In the genomic region with DNA sequence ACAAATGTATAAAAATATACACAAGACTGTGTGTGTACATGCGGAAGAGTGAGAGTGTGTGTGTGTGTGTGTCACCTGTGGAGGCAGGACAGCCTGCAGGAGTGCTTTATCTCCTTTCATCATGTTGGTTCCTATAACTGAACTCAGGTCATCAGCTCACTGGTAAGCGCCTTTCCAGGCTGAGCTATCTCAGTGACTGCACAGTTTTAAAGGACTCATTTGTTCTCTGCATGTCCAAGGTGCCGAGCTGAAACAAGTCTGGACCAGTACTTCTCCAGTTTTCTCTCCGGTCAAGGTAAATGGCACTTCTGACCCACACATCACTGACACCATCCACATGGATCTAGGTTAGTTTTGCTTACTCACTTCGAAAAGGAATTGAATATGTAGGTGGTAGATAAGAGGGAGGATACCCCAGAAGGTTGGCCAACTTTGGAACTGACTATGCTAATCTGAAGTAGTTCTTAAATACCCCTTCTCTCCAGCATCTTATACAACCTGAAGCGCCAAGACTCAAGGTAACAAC, we compare ENCODE assay signal across 11 mouse cellular contexts. TPM values are rescaled to one million over a fixed set of nuclear protein-coding genes. Genes with fewer than 3 reads are reported as not detected.
A peak's percentile ranks its signal among the peaks of the same experiment; 100 is the strongest.
DNase-seq lines count a peak whose midpoint lies in the region; ATAC-seq and TF ChIP-seq lines count a peak whose summit lies in the region.
"Had no signal": no experiment of that assay in that cellular context is flagged by ENCODE, and none has a peak within 500 bp of the region (broad histone marks: within the 10 kb centered on the region; RNA-seq: fewer than 3 reads in every experiment).

No protein-coding gene starts in this region.

- peak overlapping the region; percentile 78 for H3K4me2 ChIP-seq in kidney, postnatal 0 days (ENCODE audit: low read length)
- H3K4me2 ChIP-seq in forebrain, embryonic 12.5 days = peak overlapping the region; percentile 6; the same call in 1 of the 2 replicates
- H3K4me2 ChIP-seq in limb, embryonic 15.5 days = peak overlapping the region; percentile 64; the same call in 1 of the 2 replicates
- H3K4me2 ChIP-seq in neural tube, embryonic 13.5 days = peak overlapping the region; percentile 69

- TF ChIP-seq CTCF in kidney, postnatal 0 days (IDR thresholded peaks at IDR 0.05; ENCODE audit: low read depth) = no peak

- WGBS in kidney, postnatal 0 days = 76% methylated on average over 6 of the region's 6 CpGs
- 86% methylated on average over 6 of the region's 6 CpGs for WGBS in forebrain, embryonic 12.5 days
- WGBS in limb, embryonic 15.5 days = 79% methylated on average over 6 of the region's 6 CpGs
- 89% methylated on average over 6 of the region's 6 CpGs for WGBS in neural tube, embryonic 13.5 days

- no peaks in the 10 kb centered on the region for H3K27me3 ChIP-seq in kidney, postnatal 0 days (ENCODE audit: insufficient read depth, low read length)
- H3K27me3 ChIP-seq in forebrain, embryonic 12.5 days = no peaks in the 10 kb centered on the region
- H3K27me3 ChIP-seq in limb, embryonic 15.5 days = no peaks in the 10 kb centered on the region
- no peaks in the 10 kb centered on the region for H3K27me3 ChIP-seq in neural tube, embryonic 13.5 days

- H3K4me3 ChIP-seq in kidney, postnatal 0 days (replicated peaks; ENCODE audit: low read depth, low read length) = 0 out of 2 replicates have a peak overlapping the region, but pooled peaks have one; percentile 91
- no peak overlapping the region for H3K4me3 ChIP-seq in forebrain, embryonic 12.5 days (replicated peaks)
- H3K4me3 ChIP-seq in limb, embryonic 15.5 days = peak overlapping the region; percentile 92; the same call in 1 of the 2 replicates
- 0 out of 2 replicates have a peak overlapping the region, but pooled peaks have one; percentile 99 for H3K4me3 ChIP-seq in neural tube, embryonic 13.5 days

- peaks cover 19% of the 10 kb centered on the region for H3K4me1 ChIP-seq in kidney, postnatal 0 days (replicated peaks; ENCODE audit: insufficient read depth, low read length)
- H3K4me1 ChIP-seq in forebrain, embryonic 12.5 days = peaks cover 34% of the 10 kb centered on the region
- peaks cover 46% of the 10 kb centered on the region for H3K4me1 ChIP-seq in limb, embryonic 15.5 days
- peaks cover 58% of the 10 kb centered on the region for H3K4me1 ChIP-seq in neural tube, embryonic 13.5 days (replicated peaks)

- no peaks in the 10 kb centered on the region for H3K9me3 ChIP-seq in kidney, postnatal 0 days (replicated peaks; ENCODE audit: low read length)
- H3K9me3 ChIP-seq in forebrain, embryonic 12.5 days = no peaks in the 10 kb centered on the region
- no peaks in the 10 kb centered on the region for H3K9me3 ChIP-seq in limb, embryonic 15.5 days
- H3K9me3 ChIP-seq in neural tube, embryonic 13.5 days = no peaks in the 10 kb centered on the region
- H3K9me3 ChIP-seq: G1E had no signal

- H3K9ac ChIP-seq in kidney, postnatal 0 days (ENCODE audit: low read depth, low read length) = no peak overlapping the region
- H3K9ac ChIP-seq in forebrain, embryonic 12.5 days = no peak overlapping the region
- H3K9ac ChIP-seq in limb, embryonic 15.5 days = no peak overlapping the region
- H3K9ac ChIP-seq in neural tube, embryonic 13.5 days = peak overlapping the region; percentile 9; the same call in 1 of the 2 replicates

- no peaks in the 10 kb centered on the region for H3K36me3 ChIP-seq in kidney, postnatal 0 days (ENCODE audit: insufficient read depth, low read length)
- H3K36me3 ChIP-seq in forebrain, embryonic 12.5 days (replicated peaks) = no peaks in the 10 kb centered on the region
- H3K36me3 ChIP-seq in limb, embryonic 15.5 days = no peaks in the 10 kb centered on the region
- H3K36me3 ChIP-seq in neural tube, embryonic 13.5 days = no peaks in the 10 kb centered on the region

- ATAC-seq in kidney, postnatal 0 days (replicated peaks; ENCODE audit: low FRiP score, low read depth) = no peak
- no peak for ATAC-seq in forebrain, embryonic 12.5 days (ENCODE audit: low FRiP score)
- ATAC-seq in limb, embryonic 15.5 days (ENCODE audit: insufficient number of reproducible peaks, low FRiP score, low TSS enrichment, low read depth) = no peak
- no peak for ATAC-seq in neural tube, embryonic 13.5 days (ENCODE audit: low read depth)

- H3K27ac ChIP-seq in kidney, postnatal 0 days = no peak overlapping the region
- no peak overlapping the region for H3K27ac ChIP-seq in forebrain, embryonic 12.5 days
- no peak overlapping the region for H3K27ac ChIP-seq in limb, embryonic 15.5 days
- no peak overlapping the region for H3K27ac ChIP-seq in neural tube, embryonic 13.5 days (replicated peaks)

- no peak for DNase-seq in kidney, postnatal 0 days (ENCODE audit: low spot score)
- DNase-seq in kidney, adult 11 months = no peak
- DNase-seq in layer of hippocampus, adult 18-20 months (ENCODE audit: low spot score in 2 of 2) = no peak
- DNase-seq in cerebellum, postnatal 4 days (ENCODE audit: low spot score in 2 of 2) = no peak
- DNase-seq in embryo, embryonic 9.5 days (ENCODE audit: extremely low spot score) = no peak
- DNase-seq: heart, adult 11 months; lung, postnatal 36 days had no signal

RNA-seq across cellular contexts. Expression of gene Fbxl17, which starts 2.5 kb away (rescaled TPM):
- polyA plus RNA-seq in kidney, postnatal 0 days (2015; fragmentation: Nextera tagmentation; extraction: Ambion mirVana) = 6.5 and 9.0 TPM in 2 replicates
- 6.7 and 7.0 TPM in 2 replicates for polyA plus RNA-seq in forebrain, embryonic 12.5 days (2016; fragmentation: Nextera tagmentation; extraction: Ambion mirVana)
- 6.4 and 7.8 TPM in 2 replicates for polyA plus RNA-seq in limb, embryonic 15.5 days (2015; fragmentation: Nextera tagmentation; extraction: Ambion mirVana)
- 8.4 and 9.2 TPM in 2 replicates for polyA plus RNA-seq in neural tube, embryonic 13.5 days (2015; fragmentation: Nextera tagmentation; extraction: Ambion mirVana)
- 10 to 100 TPM; 53.7 to 55.0 TPM for total RNA-seq in layer of hippocampus, adult 18-20 months (2021)

Comparison
In these comparisons a context has a peak if more than half of its experiments do, and no peak if none do; other contexts are left out.
1. H3K4me2 ChIP-seq: peak in every context shown above with its lines; median percentile 78 in kidney, postnatal 0 days; 69 in neural tube, embryonic 13.5 days; 64 in limb, embryonic 15.5 days; 6 in forebrain, embryonic 12.5 days.